Mouse (Mus musculus): ENCODE results near the gene Fam71d.

Gene Fam71d

DNA sequence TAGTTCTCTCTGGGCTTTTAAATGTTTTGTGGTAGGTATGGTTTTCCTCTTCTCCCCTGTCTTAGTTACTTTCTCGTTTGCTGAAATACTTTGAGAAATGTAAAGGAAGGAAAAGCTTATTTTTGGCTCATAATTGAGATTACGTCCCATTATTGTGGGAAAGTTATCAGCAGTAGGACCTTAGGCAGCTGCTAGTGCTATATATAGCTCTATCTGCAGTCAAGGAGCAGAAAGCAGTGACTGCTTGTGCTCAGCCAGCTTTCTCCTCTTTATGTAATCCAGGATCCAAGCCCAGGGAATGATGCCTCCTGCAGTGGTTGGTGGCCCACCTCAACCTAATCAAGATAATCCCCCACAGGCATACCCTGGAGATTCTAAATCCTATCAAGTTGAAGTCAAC is 81.9 kb downstream of the Fam71d start:
- no peak for DNase-seq (ENCODE audit: low spot score in 2 of 2)

DNA sequence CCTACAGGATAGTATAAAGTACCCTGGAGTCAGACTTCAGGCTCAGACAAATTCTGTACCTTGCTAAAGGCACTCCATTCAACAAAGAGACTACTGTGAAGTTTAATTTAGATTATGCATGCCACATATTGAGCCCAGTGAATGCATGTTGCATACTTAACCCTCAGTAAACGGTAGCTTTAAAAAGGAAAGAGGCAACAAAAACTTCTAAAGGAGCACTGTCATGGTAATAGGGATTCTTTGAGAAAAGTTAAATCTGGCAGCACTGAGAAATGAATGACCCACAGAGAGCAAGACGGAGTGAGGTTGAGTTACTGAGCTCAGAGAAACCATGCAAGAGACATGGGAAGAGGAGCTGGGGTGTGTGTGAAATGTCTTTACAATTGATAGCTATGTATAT is 86.6 kb downstream of the Fam71d start:
- no peak for DNase-seq (ENCODE audit: low spot score in 2 of 2)

DNA sequence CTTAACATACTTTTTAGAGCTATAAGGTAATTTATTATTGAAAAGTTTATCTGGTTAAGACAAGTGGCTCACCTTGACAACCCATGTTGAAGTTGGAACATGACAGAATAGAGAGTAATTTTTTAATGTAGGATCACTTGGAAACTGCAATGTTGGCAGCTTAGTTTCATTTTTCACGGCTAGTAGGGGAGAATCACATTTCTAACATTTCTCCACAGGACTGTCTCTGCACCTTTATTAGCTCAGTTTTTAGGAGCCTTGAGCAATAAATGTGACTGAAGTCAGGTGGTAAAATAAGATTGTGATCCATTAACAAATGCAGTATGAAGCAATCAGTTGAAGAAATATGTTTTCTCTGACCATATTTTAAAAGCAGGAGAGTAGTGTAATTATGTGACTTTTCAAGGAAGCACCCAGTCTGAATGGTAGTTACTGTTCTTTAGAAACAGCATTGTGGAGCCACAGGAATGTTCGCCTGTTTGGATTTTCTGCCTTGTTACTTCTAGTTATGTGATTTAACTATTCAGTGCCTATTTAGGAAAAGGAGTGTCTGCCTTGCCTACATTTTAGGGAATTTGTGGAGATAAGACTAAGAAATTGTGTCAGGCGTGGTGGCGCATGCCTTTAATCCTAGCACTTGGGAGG is 87.2 kb downstream of the Fam71d start:
- no peak for DNase-seq (ENCODE audit: low spot score in 2 of 2)

Data from left cerebral cortex, adult 9 months (tissue).